Mouse (Mus musculus) spleen, postnatal 14 days (tissue): ENCODE results near the gene Adgrf3.
"Not testable (repeated sequence)": the region's sequence is repeated elsewhere in the genome, so short reads cannot be mapped to it uniquely, and the experiment has no call there.

Experiments
- DNase-seq, 2 experiments: peaks; one replicate each; pipeline ENCODE4 v3.0.0; 2021 to 2022; ENCODE audit warnings: low spot score in 2 of 2

Adgrf3 gene

DNA sequence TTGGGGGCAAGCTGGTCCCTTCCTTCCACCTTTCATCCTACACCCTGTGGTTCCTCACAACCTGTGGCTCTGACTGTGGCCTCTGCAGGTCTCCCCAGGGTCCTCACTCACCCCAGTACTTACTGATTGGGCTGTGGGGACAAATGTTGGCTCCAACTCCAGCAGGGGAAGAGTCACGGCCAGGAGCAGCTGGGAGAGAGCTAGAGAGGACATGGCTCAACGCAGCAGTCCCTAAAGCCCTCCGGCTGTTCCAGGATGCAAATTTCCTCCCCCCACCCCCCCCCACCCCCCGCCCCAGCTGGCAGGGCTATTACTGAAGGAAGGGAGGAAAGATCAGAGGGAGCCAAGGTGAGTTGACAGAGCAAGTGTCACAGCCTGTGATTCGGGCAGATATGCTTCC, at the start of gene Adgrf3:
Gene Adgrf3 (minus strand): TSS at position 230 of the 400 bp plus-strand sequence.
- DNase-seq: no peak

- DNase-seq: no peak
These were observed 42.1 kb upstream of the Adgrf3 start for GRCm38 (mm10) chr5:30247666-30248065.

GRCm38 (mm10) chr5:30245861-30246416, 40.4 kb upstream of the Adgrf3 start:
- DNase-seq: no peak

DNA sequence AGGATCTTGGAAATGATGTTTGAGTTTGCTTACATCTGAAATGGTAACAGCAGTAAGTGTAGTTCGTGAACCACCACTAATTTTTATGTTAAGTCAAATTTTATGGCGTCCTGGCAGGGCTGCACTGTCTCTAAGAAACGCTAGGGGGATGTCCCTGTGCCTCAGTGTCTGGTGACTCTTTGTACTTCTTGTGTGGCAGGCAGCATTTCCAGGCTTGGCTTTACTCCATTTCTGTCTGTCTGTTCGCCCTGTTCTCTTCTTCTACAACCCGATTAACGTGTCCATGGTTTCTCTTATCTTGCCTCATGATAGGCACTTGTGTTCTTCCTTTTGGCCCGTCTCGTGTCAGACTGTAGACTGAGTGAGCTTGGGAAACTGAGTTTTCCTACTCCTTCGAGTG, 38.2 kb upstream of the Adgrf3 start:
- peak in 1 of 2 experiments; percentile 8 for DNase-seq

- DNase-seq: no peak
These were observed 36.9 kb upstream of the Adgrf3 start for GRCm38 (mm10) chr5:30242410-30242809.

DNA sequence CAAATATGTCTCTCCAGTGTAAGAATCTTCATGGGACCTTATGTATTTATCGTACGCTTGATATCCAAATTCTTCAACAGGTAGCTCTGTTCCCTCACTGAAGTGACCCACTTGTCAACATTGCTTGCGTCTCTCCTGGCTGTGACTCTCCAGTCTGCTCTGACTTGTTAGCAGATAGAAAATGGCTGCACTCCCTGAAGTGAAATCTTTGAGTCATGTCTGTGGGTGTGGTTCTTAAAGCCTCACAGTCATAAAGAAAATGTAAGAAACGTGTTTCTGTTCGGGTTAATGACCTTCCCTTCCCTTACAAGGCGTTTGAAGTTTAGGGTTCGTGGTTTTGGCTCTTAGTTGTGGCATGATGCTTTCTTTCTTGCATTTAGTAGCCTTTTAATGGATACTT, 35.0 kb upstream of the Adgrf3 start:
- no peak for DNase-seq

DNA sequence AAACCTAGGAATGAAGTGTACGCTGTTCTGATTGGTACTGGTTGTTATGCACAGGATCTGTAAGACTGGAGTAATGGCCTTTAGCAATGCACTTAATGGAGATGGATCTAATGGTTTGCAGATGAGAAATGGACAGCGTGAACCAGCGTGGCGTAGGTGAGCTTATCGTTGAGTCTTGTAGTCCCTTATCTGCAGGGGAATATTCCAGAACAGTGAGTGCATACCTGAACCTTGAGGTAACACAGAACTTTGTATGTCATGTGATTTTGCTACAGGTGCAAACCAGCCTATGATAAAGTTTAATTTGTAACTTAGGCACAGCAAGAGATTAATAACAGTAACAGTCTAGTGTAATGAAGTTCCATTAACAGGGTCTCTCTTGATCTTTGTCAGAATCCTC, 33.0 kb upstream of the Adgrf3 start:
- DNase-seq: no peak

DNA sequence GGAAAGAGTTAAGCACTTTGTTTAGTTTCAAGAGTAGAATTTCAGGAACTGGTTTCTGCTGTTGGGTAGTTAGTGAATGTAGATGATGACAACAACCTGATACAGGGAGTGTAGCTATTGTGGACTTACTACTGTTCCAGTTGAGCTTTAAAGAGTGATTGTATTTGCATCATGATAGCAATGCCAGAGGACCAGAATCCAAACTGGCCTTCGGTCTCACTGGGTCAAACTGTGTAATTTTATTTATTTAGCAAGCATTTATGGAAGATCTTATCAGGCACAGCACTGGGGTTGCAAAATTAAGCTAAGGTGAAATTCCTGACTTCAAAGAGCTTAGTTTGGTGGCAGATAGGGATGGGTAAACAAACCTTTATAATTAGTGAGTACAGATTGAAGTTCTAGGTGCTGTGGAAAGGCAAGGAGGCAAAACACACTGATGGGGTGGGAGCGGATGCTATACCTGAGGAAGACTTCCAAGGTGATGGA, 30.2 kb upstream of the Adgrf3 start:
- no peak for DNase-seq

DNA sequence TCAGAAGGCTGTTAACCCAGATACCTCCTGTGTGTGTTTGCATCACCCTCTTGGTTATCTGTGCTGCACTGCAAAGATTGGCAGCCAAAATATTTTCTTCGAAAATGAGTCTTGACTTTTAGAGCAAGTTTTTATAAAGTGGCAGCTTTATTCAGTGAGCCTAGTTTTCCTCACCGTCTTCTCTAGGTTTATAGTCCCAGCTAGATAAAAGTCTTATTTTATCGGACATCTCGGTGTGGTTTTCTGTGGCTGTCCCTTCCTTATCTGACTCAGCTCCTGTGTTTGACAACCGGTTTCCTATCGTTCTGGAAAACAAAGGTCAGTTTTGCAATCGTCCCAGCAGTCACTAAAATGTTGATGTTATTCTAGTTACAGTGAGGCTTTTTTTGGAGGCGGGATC, 28.5 kb upstream of the Adgrf3 start:
- DNase-seq: no peak

GRCm38 (mm10) chr5:30233042-30233441, 27.5 kb upstream of the Adgrf3 start:
- DNase-seq: peak in 1 of 2 experiments; percentile 7

DNA sequence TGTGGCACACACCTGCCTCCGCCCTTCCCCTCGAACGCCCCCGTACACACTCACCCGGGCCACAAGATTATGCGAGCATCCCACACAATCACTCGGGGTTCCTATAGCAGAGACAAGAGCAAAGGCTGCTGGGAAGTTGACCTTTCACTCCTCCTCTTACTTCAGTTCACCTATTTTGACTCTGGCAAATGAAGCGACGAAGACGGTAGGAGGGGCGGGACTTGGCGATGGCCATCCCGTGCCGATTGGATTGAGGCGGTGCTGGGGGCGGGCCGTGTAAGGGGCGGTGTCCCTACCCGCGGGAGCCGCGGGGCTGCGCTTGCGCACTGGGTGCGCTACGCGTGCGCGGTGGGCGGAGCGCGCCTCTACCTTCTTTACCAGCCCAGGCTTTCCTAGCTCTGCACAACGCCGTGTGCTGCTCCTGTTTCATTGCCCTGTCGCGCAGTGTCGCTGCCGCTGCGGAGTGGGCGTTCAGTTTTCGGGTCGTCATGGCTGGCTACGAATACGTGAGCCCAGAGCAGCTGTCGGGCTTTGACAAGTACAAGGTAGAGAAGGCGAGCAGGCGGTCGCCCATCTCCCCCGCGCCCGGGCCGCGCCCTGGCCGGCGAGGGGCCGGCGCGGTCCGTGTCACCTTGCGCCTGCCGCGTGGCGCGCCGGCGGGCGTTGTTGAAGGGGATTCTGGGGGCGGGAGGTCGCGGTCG, 26.9 kb upstream of the Adgrf3 start, which contains the start of gene Selenoi:
Gene Selenoi (plus strand): TSS at position 311 of the 701 bp plus-strand sequence.
- DNase-seq: peak; percentile 97 to 98

DNA sequence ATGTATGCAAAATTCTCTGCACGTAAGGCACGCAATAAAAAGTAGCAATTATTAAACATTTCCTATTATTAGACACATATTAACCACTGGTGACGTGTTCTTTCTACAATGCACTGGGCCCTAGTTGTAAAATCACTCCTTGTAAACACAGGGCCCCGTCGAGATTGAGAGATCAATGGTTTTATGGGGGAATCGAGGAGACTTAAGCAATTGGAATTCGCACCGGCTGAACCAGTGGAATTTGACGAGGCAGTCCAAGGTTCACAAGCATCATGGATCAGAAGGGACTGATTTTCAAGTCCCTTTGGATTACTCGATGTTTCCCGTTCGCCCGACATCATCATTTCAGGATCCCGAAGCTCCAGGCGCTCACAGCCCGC, 26.4 kb upstream of the Adgrf3 start:
- DNase-seq: no peak

- DNase-seq: peak in 1 of 2 experiments; percentile 40
These were observed 25.4 kb upstream of the Adgrf3 start for GRCm38 (mm10) chr5:30230901-30231300.

GRCm38 (mm10) chr5:30222681-30223080, 17.2 kb upstream of the Adgrf3 start:
- DNase-seq: no peak

GRCm38 (mm10) chr5:30220666-30221065, 15.1 kb upstream of the Adgrf3 start:
- no peak for DNase-seq

GRCm38 (mm10) chr5:30219715-30220114, 14.2 kb upstream of the Adgrf3 start:
- DNase-seq: no peak

DNA sequence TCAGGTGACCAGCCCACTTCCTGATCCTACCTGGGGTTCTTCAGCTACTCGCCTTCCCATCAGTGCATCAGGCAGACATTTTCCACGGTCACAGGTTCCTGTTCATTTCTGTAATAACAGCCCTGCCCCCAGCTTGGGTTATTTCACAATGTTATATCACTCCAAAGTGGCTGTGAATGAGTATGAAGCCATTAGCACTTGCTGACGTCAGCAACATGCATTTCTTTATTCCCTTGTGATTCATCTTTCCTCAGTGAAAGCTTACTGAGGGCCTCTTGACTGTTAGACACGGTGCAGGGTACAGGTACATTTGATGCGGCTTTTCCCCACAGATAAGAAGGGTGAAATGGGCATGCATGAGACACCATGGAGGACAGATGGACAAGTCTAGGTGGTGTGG, 10.4 kb upstream of the Adgrf3 start:
- no peak for DNase-seq

GRCm38 (mm10) chr5:30214889-30215288, 9.4 kb upstream of the Adgrf3 start:
- DNase-seq: peak in 1 of 2 experiments; percentile 25

- DNase-seq: not testable (repeated sequence)
These were observed 5.2 kb upstream of the Adgrf3 start for GRCm38 (mm10) chr5:30210758-30211157.

DNA sequence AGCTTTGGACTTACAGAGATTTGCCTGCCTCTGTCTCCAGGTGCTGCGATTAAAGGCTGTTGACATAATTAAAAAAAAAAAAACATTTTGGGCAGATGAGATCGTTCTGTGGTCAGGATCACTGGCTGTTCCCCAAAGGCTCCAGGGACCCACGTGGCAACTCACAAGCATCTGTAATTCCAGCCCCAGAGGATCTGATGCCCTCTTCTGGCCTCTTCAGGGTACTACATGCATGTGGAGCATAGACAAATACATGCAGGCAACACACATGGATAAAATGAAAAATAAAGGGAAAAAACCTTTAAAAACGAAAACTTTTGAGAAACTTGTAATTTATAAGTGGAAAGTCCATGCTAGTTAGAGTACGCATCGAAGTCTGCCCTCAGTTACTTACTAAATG, 1.8 kb upstream of the Adgrf3 start:
- no peak for DNase-seq

DNA sequence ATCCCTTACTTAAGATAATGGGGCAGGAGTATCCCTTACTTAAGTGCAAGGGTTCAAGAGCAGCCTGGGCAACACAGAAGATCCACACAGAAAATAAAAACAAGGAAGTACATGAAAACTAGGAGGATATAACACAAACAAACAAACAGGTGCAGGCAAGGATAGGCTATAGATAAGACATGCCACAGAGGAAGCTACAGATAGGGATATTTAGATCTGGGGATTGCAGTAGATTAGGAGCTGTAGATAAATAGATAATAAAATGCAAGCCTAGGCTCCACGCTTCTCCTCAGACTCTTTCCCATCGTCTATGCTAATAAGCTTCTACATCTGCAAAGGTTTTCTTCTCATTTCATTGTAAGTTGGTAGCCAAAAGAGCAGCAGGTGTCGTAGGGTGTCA, 488 bp downstream of the Adgrf3 start:
- no peak for DNase-seq

- no peak for DNase-seq
These were observed 1.1 kb downstream of the Adgrf3 start for GRCm38 (mm10) chr5:30204441-30204840.

GRCm38 (mm10) chr5:30203216-30203885, 2.2 kb downstream of the Adgrf3 start:
- DNase-seq: no peak
